Mouse (Mus musculus) hindbrain, embryonic 13.5 days (tissue): Measurements from ENCODE around the gene Olfr1413. TPM values are rescaled to one million over a fixed set of nuclear protein-coding genes. Genes with fewer than 3 reads are reported as not detected.

Experiments
- ATAC-seq: fragments of 200-750 bp; cut with Nextera tagmentation; 2 replicates; pipeline ENCODE4 v1.8.0; 2017; ENCODE audit warnings: moderate TSS enrichment; ENCODE audit not compliant: low FRiP score
- H3K27ac ChIP-seq: fragments of 300-500 bp; sonication (generic); 2 replicates; pipeline ENCODE4 v1.5.1; 2015; ENCODE audit warnings: inconsistent platforms, mild to moderate bottlenecking, moderate library complexity
- H3K27me3 ChIP-seq: fragments of 300-500 bp; sonication (generic); 2 replicates; pipeline ENCODE4 v1.6.1; 2015; ENCODE audit warnings: mild to moderate bottlenecking, inconsistent platforms
- H3K36me3 ChIP-seq: fragments of 300-500 bp; sonication (generic); 2 replicates; pipeline ENCODE4 v1.6.1; 2015; ENCODE audit warnings: mild to moderate bottlenecking, inconsistent platforms
- H3K4me1 ChIP-seq: fragments of 300-500 bp; sonication (generic); replicated peaks from 2 replicates; pipeline ENCODE4 v1.6.1; 2015; ENCODE audit warnings: inconsistent platforms
- H3K4me2 ChIP-seq: fragments of 300-500 bp; sonication (generic); 2 replicates; pipeline ENCODE4 v1.6.1; 2015; ENCODE audit warnings: inconsistent platforms, mild to moderate bottlenecking, moderate library complexity
- H3K4me3 ChIP-seq: fragments of 300-500 bp; sonication (generic); 2 replicates; pipeline ENCODE4 v1.5.1; 2015; ENCODE audit warnings: mild to moderate bottlenecking, inconsistent platforms
- H3K9ac ChIP-seq: fragments of 300-500 bp; sonication (generic); 2 replicates; pipeline ENCODE4 v1.6.1; 2015; ENCODE audit warnings: mild to moderate bottlenecking, inconsistent platforms
- H3K9me3 ChIP-seq: fragments of 300-500 bp; sonication (generic); 2 replicates; pipeline ENCODE4 v1.6.1; 2016; ENCODE audit warnings: inconsistent platforms
- WGBS: fragments of 180-500 bp; shearing (Covaris S2); methylation state at CpG from one replicate; pipeline ENCODE4 v1.1.7; 2015; 5-methylcytosine and 5-hydroxymethylcytosine counted together
- polyA plus RNA-seq: library from polyadenylated mRNA; unstranded; fragments of >200 nt; fragmentation: Nextera tagmentation; extraction: Ambion mirVana; gene quantifications from 2 replicates; pipeline ENCODE4 v1.2.1, GENCODE M21; 2015

The Olfr1413 gene
- polyA plus RNA-seq, 1 experiment from 2014 or later, result not detected

DNA sequence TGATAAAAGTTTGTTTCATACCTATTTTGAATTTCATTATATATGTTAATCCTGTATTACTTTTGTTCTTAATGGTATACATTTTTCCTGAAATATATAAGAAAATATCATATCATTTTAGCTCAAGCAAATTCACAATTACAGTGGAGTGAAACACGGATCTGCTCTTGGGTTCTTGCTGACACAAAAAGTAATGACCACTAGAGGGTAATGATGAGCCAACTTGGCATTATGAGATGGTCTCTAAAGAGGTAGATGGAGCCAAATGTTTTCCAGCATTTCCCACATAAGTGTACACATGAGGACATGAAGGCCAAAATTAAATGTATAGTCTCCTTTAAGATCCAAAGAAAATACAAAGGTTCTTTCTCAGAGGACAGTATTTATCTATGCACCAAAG lies 43.4 kb downstream of the Olfr1413 start:
- H3K36me3 ChIP-seq, result no peaks in the 10 kb centered on the region
- 19% methylated on average over 1 of the region's 1 CpGs for WGBS
- no peak overlapping the region for H3K27ac ChIP-seq
- H3K4me2 ChIP-seq, result no peak overlapping the region
- H3K27me3 ChIP-seq, result peaks cover 17% of the 10 kb centered on the region; the same call in 1 of the 2 replicates
- H3K9me3 ChIP-seq, result no peaks in the 10 kb centered on the region
- ATAC-seq, result no peak
- H3K4me1 ChIP-seq, result no peaks in the 10 kb centered on the region
- no peak overlapping the region for H3K9ac ChIP-seq
- no peak overlapping the region for H3K4me3 ChIP-seq

DNA sequence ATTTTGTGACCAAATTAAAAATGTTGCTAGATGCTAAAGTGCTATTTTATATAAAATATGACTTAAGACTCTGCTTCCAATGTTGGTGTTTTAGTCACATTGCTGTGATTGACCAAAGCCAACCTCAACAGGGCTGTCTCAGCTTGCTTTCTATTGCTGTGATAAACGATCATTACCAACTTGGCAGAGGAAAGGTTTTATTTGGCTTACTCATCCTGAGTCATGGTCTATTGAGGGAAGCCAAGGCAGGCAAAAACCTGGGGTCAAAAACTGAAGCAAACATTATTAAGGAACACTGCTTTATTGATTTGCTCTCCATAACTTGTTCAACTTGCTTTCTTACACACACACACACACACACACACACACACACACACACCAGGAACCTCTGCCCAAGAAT lies 44.9 kb downstream of the Olfr1413 start:
- H3K9me3 ChIP-seq, result no peaks in the 10 kb centered on the region
- no peak overlapping the region for H3K27ac ChIP-seq
- H3K27me3 ChIP-seq, result peaks cover 21% of the 10 kb centered on the region; the same call in 1 of the 2 replicates
- no peaks in the 10 kb centered on the region for H3K4me1 ChIP-seq
- no peaks in the 10 kb centered on the region for H3K36me3 ChIP-seq
- H3K9ac ChIP-seq, result no peak overlapping the region
- no peak overlapping the region for H3K4me3 ChIP-seq
- H3K4me2 ChIP-seq, result no peak overlapping the region
- 94% methylated on average over 1 of the region's 1 CpGs for WGBS
- ATAC-seq, result no peak

DNA sequence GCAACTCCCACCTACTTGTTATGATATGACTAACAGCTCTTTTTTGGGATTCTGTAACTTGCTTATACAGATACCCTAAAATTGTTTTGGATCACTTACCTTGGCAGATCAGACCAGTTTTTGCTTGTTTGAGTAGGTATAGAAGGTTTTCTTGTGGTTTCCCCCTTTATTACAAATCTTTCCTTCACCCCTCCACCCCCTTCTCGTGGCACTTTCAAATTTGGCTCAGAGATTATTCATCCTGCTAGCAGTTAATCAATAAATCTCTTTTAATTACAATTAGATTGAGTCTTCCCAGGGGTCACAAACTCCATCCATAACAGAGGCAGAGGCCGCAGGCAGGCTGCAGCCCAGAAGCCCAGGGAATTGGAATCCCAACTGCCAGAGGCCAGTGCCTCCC lies 46.4 kb downstream of the Olfr1413 start, which contains the start of gene Olfr12:
Gene Olfr12, plus strand, starts transcription at position 301 of the 400 bp plus-strand sequence.
- Histone ChIP-seq H3K27ac (no peak within 1 kb of the TSS), H3K36me3 (no peaks in the 10 kb centered on the region), H3K9me3 (no peaks in the 10 kb centered on the region), H3K27me3 (peaks cover 10% of the 10 kb centered on the region; the same call in 1 of the 2 replicates), H3K4me1 (no peaks in the 10 kb centered on the region), H3K4me3 (no peak within 1 kb of the TSS), H3K9ac (no peak within 1 kb of the TSS), H3K4me2 (no peak within 1 kb of the TSS)
- no peak for ATAC-seq
- WGBS, result 46% methylated on average over 2 of the region's 2 CpGs

DNA sequence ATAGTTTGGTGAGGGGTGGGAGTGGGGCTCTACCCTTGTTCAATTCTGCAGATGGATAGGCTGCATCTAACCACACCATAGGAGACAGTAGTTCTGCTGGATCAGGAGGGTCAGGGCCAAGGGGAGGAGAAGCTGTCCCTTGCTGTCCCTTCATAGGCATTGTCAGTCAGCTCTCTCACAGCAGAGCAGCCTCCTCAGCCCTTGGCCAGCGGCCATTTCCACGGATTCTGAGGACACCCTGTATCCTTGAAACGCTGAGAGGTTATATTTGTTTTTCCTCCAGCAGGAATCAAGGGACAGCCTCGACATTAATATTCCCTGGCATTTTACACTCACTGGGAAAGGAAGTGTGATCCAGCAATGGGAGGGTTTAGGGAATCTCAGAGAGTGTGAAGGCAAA lies 47.2 kb downstream of the Olfr1413 start:
- Histone ChIP-seq H3K4me1 (no peaks in the 10 kb centered on the region), H3K27ac (no peak overlapping the region), H3K4me2 (no peak overlapping the region), H3K9ac (no peak overlapping the region), H3K27me3 (peaks cover 10% of the 10 kb centered on the region; the same call in 1 of the 2 replicates), H3K4me3 (no peak overlapping the region), H3K9me3 (no peaks in the 10 kb centered on the region), H3K36me3 (no peaks in the 10 kb centered on the region)
- 73% methylated on average over 4 of the region's 4 CpGs for WGBS
- ATAC-seq, result no peak

Other genes starting within 250 kb of the Olfr1413 start
- 279 and 295 TPM in 2 replicates for gene Ndufa10, start 97.5 kb upstream of the Olfr1413 start, polyA plus RNA-seq
- gene Olfr1416, start 86.2 kb upstream of the Olfr1413 start, polyA plus RNA-seq, result not detected in 2 replicates
- gene Olfr1415, start 75.2 kb upstream of the Olfr1413 start, polyA plus RNA-seq, result not detected in 2 replicates
- not detected in 2 replicates for gene Olfr1414, start 52.7 kb upstream of the Olfr1413 start, polyA plus RNA-seq
- gene Olfr1412, start 14.5 kb downstream of the Olfr1413 start, polyA plus RNA-seq, result not detected in 2 replicates
- gene Olfr1411, start 23.1 kb downstream of the Olfr1413 start, polyA plus RNA-seq, result not detected in 2 replicates
- not detected in 2 replicates for gene Olfr1410, start 34.5 kb downstream of the Olfr1413 start, polyA plus RNA-seq
- not detected in 2 replicates for gene Olfr12, start 46.5 kb downstream of the Olfr1413 start, polyA plus RNA-seq
- 597 TPM in 2 replicates for gene Cops9, start 70.7 kb downstream of the Olfr1413 start, polyA plus RNA-seq
- gene Otos, start 77.5 kb downstream of the Olfr1413 start, polyA plus RNA-seq, result 0.12 TPM in 1 of 2 replicates, not detected in the other